Mouse (Mus musculus): ENCODE data around the gene Gm3183. TPM values are rescaled to one million over a fixed set of nuclear protein-coding genes. Genes with fewer than 3 reads are reported as not detected.
"Not testable (repeated sequence)": the region's sequence is repeated elsewhere in the genome, so short reads cannot be mapped to it uniquely, and the experiment has no call there.

Gm3183 gene
- polyA plus RNA-seq (2016; fragmentation: Nextera tagmentation; extraction: Ambion mirVana), result not detected in 2 replicates

GRCm38 (mm10) chr5:94865136-94865535 lies at the start of gene Gm3183:
Gene Gm3183 (plus strand): TSS chr5:94865436.
- not testable (repeated sequence) for H3K27ac ChIP-seq (replicated peaks); H3K4me3 ChIP-seq; DNase-seq (ENCODE audit: low spot score); H3K9me3 ChIP-seq; H3K27me3 ChIP-seq (replicated peaks; ENCODE audit: low read depth, poor library complexity, severe bottlenecking); H3K36me3 ChIP-seq (replicated peaks); H3K4me1 ChIP-seq
- WGBS, result no CpG with 5 or more reads among the region's 1 CpGs

Other genes starting within 250 kb of the Gm3183 start
- gene Gm3147, start 249.1 kb upstream of the Gm3183 start, polyA plus RNA-seq (2016; fragmentation: Nextera tagmentation; extraction: Ambion mirVana), result not detected in 2 replicates
- not detected in 2 replicates for gene Gm6509, start 241.5 kb upstream of the Gm3183 start, polyA plus RNA-seq (2016; fragmentation: Nextera tagmentation; extraction: Ambion mirVana)
- not detected in 2 replicates for gene Gm6205, start 217.1 kb upstream of the Gm3183 start, polyA plus RNA-seq (2016; fragmentation: Nextera tagmentation; extraction: Ambion mirVana)
- not detected in 2 replicates for gene Gm6367, start 123.2 kb downstream of the Gm3183 start, polyA plus RNA-seq (2016; fragmentation: Nextera tagmentation; extraction: Ambion mirVana)
- not detected in 2 replicates for gene Gm7942, start 241.5 kb downstream of the Gm3183 start, polyA plus RNA-seq (2016; fragmentation: Nextera tagmentation; extraction: Ambion mirVana)

Measured in embryonic facial prominence, embryonic 10.5 days (tissue).